Mouse (Mus musculus): ENCODE data around the gene Aasdh.

Aasdh gene

GRCm38 (mm10) chr5:76905405-76906154, at the start of gene Aasdh:
Gene Aasdh (minus strand): TSS chr5:76905514.
- peak; percentile 94 for DNase-seq (ENCODE audit: low read depth, low spot score)

- no peak for DNase-seq (ENCODE audit: low read depth, low spot score)
These were observed 49.1 kb upstream of the Aasdh start for GRCm38 (mm10) chr5:76954271-76954900.

GRCm38 (mm10) chr5:76953794-76954193, 48.5 kb upstream of the Aasdh start:
- no peak for DNase-seq (ENCODE audit: low read depth, low spot score)

GRCm38 (mm10) chr5:76952112-76953040, 47.1 kb upstream of the Aasdh start:
- no peak for DNase-seq (ENCODE audit: low read depth, low spot score)

GRCm38 (mm10) chr5:76951106-76952027, 46.1 kb upstream of the Aasdh start, which contains the start of the genes Paics and Ppat:
Gene Paics (plus strand): TSS chr5:76951307.
Gene Ppat (minus strand): TSS chr5:76951578.
- DNase-seq (ENCODE audit: low read depth, low spot score): peak; percentile 92

- DNase-seq (ENCODE audit: low read depth, low spot score): no peak
These were observed 45.2 kb upstream of the Aasdh start for GRCm38 (mm10) chr5:76950343-76951105.

GRCm38 (mm10) chr5:76947758-76948157, 42.4 kb upstream of the Aasdh start:
- no peak for DNase-seq (ENCODE audit: low read depth, low spot score)

- no peak for DNase-seq (ENCODE audit: low read depth, low spot score)
These were observed 41.8 kb upstream of the Aasdh start for GRCm38 (mm10) chr5:76947142-76947541.

- DNase-seq (ENCODE audit: low read depth, low spot score): no peak
These were observed 40.3 kb upstream of the Aasdh start for GRCm38 (mm10) chr5:76945678-76946033.

GRCm38 (mm10) chr5:76944965-76945677, 39.8 kb upstream of the Aasdh start:
- no peak for DNase-seq (ENCODE audit: low read depth, low spot score)

- DNase-seq (ENCODE audit: low read depth, low spot score): no peak
These were observed 37.2 kb upstream of the Aasdh start for GRCm38 (mm10) chr5:76942505-76942904.

- no peak for DNase-seq (ENCODE audit: low read depth, low spot score)
These were observed 36.7 kb upstream of the Aasdh start for GRCm38 (mm10) chr5:76941975-76942374.

- no peak for DNase-seq (ENCODE audit: low read depth, low spot score)
These were observed 34.4 kb upstream of the Aasdh start for GRCm38 (mm10) chr5:76939717-76940116.

GRCm38 (mm10) chr5:76929180-76929877, 24.0 kb upstream of the Aasdh start:
- DNase-seq (ENCODE audit: low read depth, low spot score): no peak

- DNase-seq (ENCODE audit: low read depth, low spot score): no peak
These were observed 23.0 kb upstream of the Aasdh start for GRCm38 (mm10) chr5:76928124-76928832.

GRCm38 (mm10) chr5:76924296-76924695, 19.0 kb upstream of the Aasdh start:
- DNase-seq (ENCODE audit: low read depth, low spot score): no peak

- DNase-seq (ENCODE audit: low read depth, low spot score): no peak
These were observed 18.1 kb upstream of the Aasdh start for GRCm38 (mm10) chr5:76923428-76923827.

GRCm38 (mm10) chr5:76922833-76923232, 17.5 kb upstream of the Aasdh start:
- DNase-seq (ENCODE audit: low read depth, low spot score): no peak

All from retina, adult 2 months (tissue).